Mouse (Mus musculus): ENCODE measurements around the gene Tut7. TPM values are rescaled to one million over a fixed set of nuclear protein-coding genes. Genes with fewer than 3 reads are reported as not detected.

The Tut7 gene
- total and polyA plus RNA-seq, 3 experiments: 47.7 to 135 (median 53.8) TPM

- peak; percentile 97 for DNase-seq (ENCODE audit: low read depth, low spot score)
- Histone ChIP-seq H3K4me3 (ENCODE audit: control insufficient read depth in 1 of 2, insufficient read depth in 1 of 2, low read depth in 2 of 2, low read length in 2 of 2) (peak overlapping the region; percentile 72 to 82), H3K9me3 (replicated peaks; ENCODE audit: insufficient read depth, low read length) (no peaks in the 10 kb centered on the region), H3K36me3 (ENCODE audit: control insufficient read depth in 1 of 2, insufficient read depth in 2 of 2, low read length in 2 of 2) (peaks cover 7 to 34% of the 10 kb centered on the region in 2 experiments), H3K27me3 (ENCODE audit: control insufficient read depth in 1 of 2, insufficient read depth in 2 of 2, low read length in 2 of 2) (no peaks in the 10 kb centered on the region), H3K79me2 (ENCODE audit: control insufficient read depth, insufficient read depth, low read length, poor library complexity) (peaks cover 43% of the 10 kb centered on the region), H3K27ac (ENCODE audit: control insufficient read depth, low read depth, low read length) (peak overlapping the region; percentile 100), H3K9ac (ENCODE audit: control insufficient read depth, low read depth, low read length, poor library complexity, severe bottlenecking) (peak overlapping the region; percentile 90), H3K4me1 (ENCODE audit: control insufficient read depth in 1 of 2, insufficient read depth in 2 of 2, low read length in 2 of 2) (peaks cover 17 to 26% of the 10 kb centered on the region in 2 experiments; a peak in 3 of 4 replicates)
- TF ChIP-seq EP300 (IDR thresholded peaks at IDR 0.05; ENCODE audit: low read depth in 1 of 2, low read length in 2 of 2): peak in 1 of 2 experiments; percentile 90; a peak in 3 of 4 replicates
- TF ChIP-seq SIN3A (IDR thresholded peaks at IDR 0.05; ENCODE audit: low read length): peak; percentile 68
- TF ChIP-seq TCF12 (IDR thresholded peaks at IDR 0.05; ENCODE audit: low read depth, low read length): peak; percentile 92
- peak; percentile 87 for TF ChIP-seq POLR2AphosphoS2 (IDR thresholded peaks at IDR 0.05; ENCODE audit: low read length)
- no peak for TF ChIP-seq USF2 (IDR thresholded peaks at IDR 0.05; ENCODE audit: borderline replicate concordance in 1 of 2, insufficient read depth in 1 of 2, low read depth in 1 of 2, low read length in 2 of 2)
- TF ChIP-seq RCOR1 (IDR thresholded peaks at IDR 0.05; ENCODE audit: low read depth, low read length): no peak; the same call in 1 of the 2 replicates
- TF ChIP-seq ZNF384 (IDR thresholded peaks at IDR 0.05; ENCODE audit: low read depth, low read length): no peak
- peak; percentile 98 for TF ChIP-seq ETS1 (IDR thresholded peaks at IDR 0.05; ENCODE audit: low read depth, low read length)
- TF ChIP-seq POLR2A (IDR thresholded peaks at IDR 0.05; ENCODE audit: control insufficient read depth in 1 of 2, insufficient read depth in 1 of 2, low read depth in 1 of 2, low read length in 2 of 2, poor library complexity in 1 of 2): peak in 1 of 2 experiments; percentile 69; a peak in 2 of 4 replicates
- TF ChIP-seq MAZ (IDR thresholded peaks at IDR 0.05; ENCODE audit: low read depth, low read length): peak; percentile 81; the same call in 1 of the 2 replicates
- peak; percentile 22; the same call in 1 of the 2 replicates for TF ChIP-seq NELFE (IDR thresholded peaks at IDR 0.05; ENCODE audit: low read depth, low read length)
- peak; percentile 88 for TF ChIP-seq BHLHE40 (IDR thresholded peaks at IDR 0.05; ENCODE audit: borderline replicate concordance, low read depth, low read length)
- TF ChIP-seq SMC3 (IDR thresholded peaks at IDR 0.05; ENCODE audit: low read depth, low read length): peak; percentile 34
- peak; percentile 99 for TF ChIP-seq TAL1 (IDR thresholded peaks at IDR 0.05; ENCODE audit: low read length)
- TF ChIP-seq ZC3H11A (IDR thresholded peaks at IDR 0.05; ENCODE audit: low read depth, low read length): 0 out of 2 replicates have a peak, but pooled peaks have one; percentile 27
- TF ChIP-seq RAD21 (IDR thresholded peaks at IDR 0.05; ENCODE audit: low read depth, low read length): no peak
- TF ChIP-seq MXI1 (IDR thresholded peaks at IDR 0.05; ENCODE audit: low read depth, low read length): peak; percentile 83
- peak; percentile 46; the same call in 1 of the 2 replicates for TF ChIP-seq MAX (IDR thresholded peaks at IDR 0.05; ENCODE audit: low read length)
- TF ChIP-seq CHD1 (IDR thresholded peaks at IDR 0.05; ENCODE audit: low read depth, low read length): no peak; the same call in 1 of the 2 replicates
- no peak for TF ChIP-seq E2F4 (IDR thresholded peaks at IDR 0.05; ENCODE audit: borderline replicate concordance, low read depth, low read length)
- TF ChIP-seq ZKSCAN1 (IDR thresholded peaks at IDR 0.05; ENCODE audit: low read depth, low read length): no peak
- TF ChIP-seq GATA1 (IDR thresholded peaks at IDR 0.05; ENCODE audit: low read depth, low read length): peak; percentile 83
- no peak for TF ChIP-seq MYB (IDR thresholded peaks at IDR 0.05; ENCODE audit: low read depth, low read length)
- TF ChIP-seq NRF1 (IDR thresholded peaks at IDR 0.05; ENCODE audit: insufficient read depth, low read depth, low read length, poor library complexity, severe bottlenecking): peak; percentile 41; the same call in 1 of the 2 replicates
- TF ChIP-seq JUND (IDR thresholded peaks at IDR 0.05; ENCODE audit: low read depth, low read length): no peak
- no peak for TF ChIP-seq MEF2A (IDR thresholded peaks at IDR 0.05; ENCODE audit: extremely low read depth, insufficient replicate concordance, low read depth, low read length, poor library complexity, severe bottlenecking)
- 0 out of 2 replicates have a peak, but pooled peaks have one; percentile 14 for TF ChIP-seq MAFK (IDR thresholded peaks at IDR 0.05; ENCODE audit: borderline replicate concordance, low read depth, low read length)
- no peak for TF ChIP-seq UBTF (IDR thresholded peaks at IDR 0.05; ENCODE audit: borderline replicate concordance, insufficient read depth, low read depth, low read length)
- TF ChIP-seq GABPA (IDR thresholded peaks at IDR 0.05; ENCODE audit: low read depth, low read length): no peak
- TF ChIP-seq CTCF (IDR thresholded peaks at IDR 0.05 in 2 of 3, conservative IDR thresholded peaks at IDR 0.05 in 1 of 3; ENCODE audit: control insufficient read depth in 1 of 3, insufficient read depth in 1 of 3, low read depth in 2 of 3, low read length in 3 of 3, poor library complexity in 1 of 3, severe bottlenecking in 1 of 3): peak; percentile 12 to 49 (median 36); a peak in 5 of 6 replicates
- no peak for TF ChIP-seq CHD2 (IDR thresholded peaks at IDR 0.05; ENCODE audit: low read length)
- 0 out of 2 replicates have a peak, but pooled peaks have one; percentile 32 for TF ChIP-seq USF1 (IDR thresholded peaks at IDR 0.05; ENCODE audit: low read depth, low read length)
- 0 out of 2 replicates have a peak, but pooled peaks have one; percentile 19 for TF ChIP-seq MYC (IDR thresholded peaks at IDR 0.05; ENCODE audit: low read depth, low read length)
- peak; percentile 15; the same call in 1 of the 2 replicates for TF ChIP-seq HCFC1 (IDR thresholded peaks at IDR 0.05; ENCODE audit: low read depth, low read length)
- no peak for TF ChIP-seq POLR2AphosphoS5 (IDR thresholded peaks at IDR 0.05; ENCODE audit: borderline replicate concordance, low read depth, low read length)
- no peak; the same call in none of the 2 replicates for TF ChIP-seq TBP (IDR thresholded peaks at IDR 0.05; ENCODE audit: low read depth, low read length)
These were observed 52.8 kb downstream of the Tut7 start for GRCm38 (mm10) chr13:59770164-59770562.

Measured in MEL (cell line).